Mouse (Mus musculus): Measurements from ENCODE around the gene Dnah8.
"Not testable (repeated sequence)": the region's sequence is repeated elsewhere in the genome, so short reads cannot be mapped to it uniquely, and the experiment has no call there.

Gene Dnah8

GRCm38 (mm10) chr17:30624132-30624531 lies at the start of gene Dnah8:
Gene Dnah8 (plus strand): TSS chr17:30624354.
- DNase-seq = not testable (repeated sequence)

DNA sequence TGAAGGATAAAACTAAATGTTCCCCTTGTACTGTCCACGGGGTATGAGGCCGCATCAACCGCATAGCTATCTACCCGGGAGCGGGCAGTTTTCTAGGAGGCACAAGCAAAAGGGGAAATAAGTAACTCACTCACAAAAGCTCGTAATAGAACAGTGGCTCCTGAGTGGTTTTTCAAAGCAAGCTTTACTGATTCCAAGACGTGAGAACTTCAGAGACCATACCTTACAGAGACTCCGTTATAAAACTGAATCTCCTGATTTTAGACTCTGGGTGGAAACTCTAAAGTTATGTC lies 49.4 kb upstream of the Dnah8 start:
- DNase-seq = no peak

DNA sequence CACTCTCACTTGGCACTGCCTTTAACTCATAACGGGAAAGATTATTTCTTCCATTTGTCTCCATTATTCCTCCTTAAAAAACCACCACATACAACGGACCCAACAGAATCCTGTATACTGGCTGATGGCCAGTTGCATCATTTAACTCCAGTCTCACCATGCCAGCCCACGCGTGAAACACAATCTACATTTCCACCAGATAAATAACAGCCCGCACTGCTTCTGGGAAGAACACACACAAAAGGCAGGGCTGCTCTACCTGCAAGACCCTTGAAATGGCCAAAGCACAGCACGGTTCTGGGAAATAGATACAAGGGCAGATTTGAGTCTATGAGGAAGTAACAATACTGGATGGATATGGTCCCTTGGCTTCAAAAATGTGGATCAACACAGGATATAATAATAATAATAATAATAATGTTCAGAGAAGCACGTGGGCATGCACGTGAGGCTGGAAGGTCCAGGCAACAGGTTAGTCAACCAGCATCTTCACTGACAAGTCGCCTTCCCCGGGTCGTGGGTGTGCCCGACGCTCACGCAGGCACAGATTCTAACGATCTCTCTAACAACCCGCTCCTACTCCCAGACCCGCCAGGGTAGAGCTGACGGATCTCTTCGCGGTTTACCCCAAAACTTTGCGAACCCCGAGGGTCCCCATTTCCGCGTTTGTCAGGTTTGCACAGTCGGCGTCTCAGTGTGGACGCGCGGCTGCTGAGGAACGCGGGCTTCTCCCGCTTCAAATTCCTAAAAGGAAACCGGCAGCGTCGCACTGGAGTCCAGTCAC lies 48.8 kb upstream of the Dnah8 start:
- peak; percentile 70 for DNase-seq

GRCm38 (mm10) chr17:30575941-30576773 lies 48.0 kb upstream of the Dnah8 start, which contains the start of gene Btbd9:
Gene Btbd9 (minus strand): TSS chr17:30576488.
- peak; percentile 97 for DNase-seq

DNA sequence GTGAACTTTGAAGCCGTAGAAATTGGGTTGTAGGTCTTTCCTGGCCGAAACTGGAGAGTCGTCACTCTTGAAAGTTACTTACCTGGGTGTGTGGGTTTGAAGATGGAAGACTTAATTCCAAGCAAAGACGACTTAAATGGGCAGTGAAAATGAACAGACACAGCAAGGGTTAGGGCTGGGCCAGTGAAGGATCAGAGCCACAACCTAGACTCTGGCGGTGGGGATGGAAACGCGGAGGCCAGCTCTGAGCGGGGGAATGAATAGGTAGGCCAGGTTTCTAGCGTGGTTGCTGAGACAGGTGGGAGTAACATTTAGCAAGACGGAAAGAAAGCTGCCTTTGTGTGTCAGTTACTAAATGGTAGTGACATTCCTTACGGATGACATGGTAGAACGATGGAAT lies 47.2 kb upstream of the Dnah8 start:
- no peak for DNase-seq

- no peak for DNase-seq
Measured at GRCm38 (mm10) chr17:30580781-30581180, 43.4 kb upstream of the Dnah8 start.

DNA sequence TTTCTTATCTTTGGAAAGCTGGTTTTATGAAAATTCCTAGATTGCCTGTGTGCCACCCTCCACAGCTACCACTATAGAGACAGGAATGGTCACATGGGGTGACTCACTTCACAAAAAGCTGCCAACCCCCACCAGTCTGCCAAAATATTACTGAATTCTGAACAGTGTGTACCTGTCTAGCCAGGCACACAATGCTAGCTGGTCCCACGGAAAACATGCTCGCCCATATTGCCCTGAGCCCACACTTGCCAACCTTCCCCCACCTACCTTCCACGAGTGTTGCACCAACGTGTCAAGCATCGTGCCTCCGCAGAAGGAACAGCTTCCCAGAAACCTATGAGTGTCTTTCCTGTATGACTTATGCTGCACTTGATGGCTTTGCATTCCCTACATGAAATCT lies 43.0 kb upstream of the Dnah8 start:
- DNase-seq = peak; percentile 56

DNA sequence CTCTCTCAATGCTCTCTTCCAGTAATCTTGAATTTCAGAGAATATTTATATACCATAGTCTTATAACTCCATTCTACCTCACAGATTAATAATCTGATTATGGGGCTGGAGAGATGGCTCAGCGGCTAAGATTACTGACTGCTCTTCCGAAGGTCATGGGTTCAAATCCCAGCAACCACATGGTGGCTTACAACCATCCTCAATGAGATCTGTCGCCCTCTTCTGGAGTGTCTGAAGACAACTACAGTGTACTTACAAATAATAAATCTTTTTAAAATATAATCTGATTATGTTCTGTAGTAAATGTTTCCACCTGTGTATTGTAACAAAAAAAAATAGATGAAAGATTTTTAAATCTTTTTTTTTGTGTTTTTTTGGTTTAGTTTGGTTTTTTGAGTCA lies 41.8 kb upstream of the Dnah8 start:
- no peak for DNase-seq

GRCm38 (mm10) chr17:30583258-30584001 lies 40.7 kb upstream of the Dnah8 start:
- no peak for DNase-seq

DNA sequence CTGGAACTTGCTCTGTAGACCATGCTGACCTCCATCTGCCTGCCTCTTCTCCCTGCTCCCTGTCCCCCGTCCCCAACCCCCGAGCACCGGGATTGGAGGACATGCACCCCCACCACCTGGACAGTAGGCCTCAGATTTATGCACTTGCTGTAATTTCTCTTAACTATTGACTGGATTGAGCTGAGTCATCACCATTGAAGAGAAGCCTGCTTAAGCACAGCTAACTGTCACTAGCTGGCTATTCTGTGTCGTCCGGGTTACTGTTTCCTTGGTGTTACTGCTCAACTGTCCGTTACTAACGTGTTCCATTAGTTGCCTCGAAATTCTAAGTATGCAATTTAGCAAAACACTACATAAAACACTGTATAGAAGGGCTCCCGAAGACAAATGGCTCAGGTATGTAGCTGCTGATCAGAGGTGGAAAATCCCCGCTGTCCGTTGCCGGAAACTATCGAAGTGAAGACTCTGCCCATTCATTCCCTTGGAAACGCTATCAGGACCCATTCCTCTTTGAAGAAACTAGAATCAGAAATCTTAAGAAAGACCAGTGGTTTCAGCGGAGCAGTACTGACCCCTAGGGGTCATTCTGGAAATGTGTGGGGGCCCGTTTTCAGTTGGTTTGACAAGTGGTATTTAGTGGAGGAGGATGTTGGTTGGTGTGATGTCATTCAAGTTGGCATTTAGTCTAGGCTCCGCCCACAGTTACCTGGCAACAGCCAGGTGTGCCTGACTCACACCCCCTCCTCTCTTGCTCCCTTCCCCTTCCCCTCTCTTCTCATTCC lies 33.5 kb upstream of the Dnah8 start:
- peak; percentile 57 for DNase-seq

DNA sequence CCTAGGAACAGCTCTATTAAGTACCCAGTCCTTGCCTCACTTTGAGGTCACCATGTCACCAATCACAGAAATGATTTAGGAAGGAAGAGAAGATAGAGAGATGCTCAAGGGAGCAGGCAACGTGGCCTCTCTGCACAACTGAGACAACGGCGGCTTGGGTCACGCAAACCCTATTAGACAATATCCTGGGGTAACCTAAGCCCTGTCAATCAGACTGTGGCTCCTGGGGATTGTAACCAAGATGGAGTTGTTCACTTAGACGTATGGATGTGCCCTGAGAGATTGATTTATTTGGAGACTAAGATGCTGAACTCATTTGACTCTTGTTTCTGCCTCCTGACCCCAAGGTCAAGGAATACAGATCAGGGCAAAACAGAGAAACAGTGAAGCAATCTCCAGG lies 29.7 kb upstream of the Dnah8 start:
- no peak for DNase-seq

GRCm38 (mm10) chr17:30594846-30595245 lies 29.3 kb upstream of the Dnah8 start:
- DNase-seq = no peak

- DNase-seq = no peak
Measured at GRCm38 (mm10) chr17:30597786-30598185, 26.4 kb upstream of the Dnah8 start.

DNA sequence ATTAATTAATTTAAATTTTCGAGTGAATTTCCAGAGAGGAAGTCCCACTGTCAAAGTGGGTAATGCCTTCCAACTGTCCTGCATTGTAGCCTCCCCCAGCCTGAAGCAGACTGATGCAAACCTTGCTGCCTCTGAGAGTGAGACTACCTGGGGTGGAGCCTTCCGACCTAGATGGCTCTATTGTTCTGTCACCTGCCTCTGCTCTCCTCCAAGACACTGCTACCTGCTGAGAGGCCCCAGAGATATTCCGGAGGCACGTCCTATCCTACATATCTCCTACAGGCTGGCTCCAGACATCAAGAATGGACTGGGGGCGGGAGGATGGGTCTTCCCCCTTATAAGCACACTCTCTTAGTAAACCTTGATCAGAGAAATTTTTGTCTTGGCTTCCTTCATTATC lies 25.9 kb upstream of the Dnah8 start:
- no peak for DNase-seq

DNA sequence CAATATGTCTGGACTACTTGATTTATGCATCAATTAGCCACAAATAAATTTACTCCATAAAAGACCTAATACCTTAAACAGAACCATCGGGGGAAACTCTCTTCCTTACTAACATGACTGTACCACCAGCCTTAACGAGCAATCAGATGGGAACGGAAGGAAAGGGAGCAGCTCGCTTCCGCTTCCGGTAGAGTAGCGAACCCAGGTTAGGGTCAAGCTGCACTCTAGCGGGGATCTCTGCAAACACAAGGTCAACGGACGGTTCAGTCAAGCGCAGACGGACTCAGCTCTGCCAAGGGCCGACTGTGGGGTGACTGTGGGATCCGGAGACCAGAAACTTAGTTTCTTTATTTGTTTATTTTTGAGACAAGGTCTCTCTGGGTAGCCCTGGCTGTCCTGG lies 22.0 kb upstream of the Dnah8 start:
- DNase-seq = no peak

DNA sequence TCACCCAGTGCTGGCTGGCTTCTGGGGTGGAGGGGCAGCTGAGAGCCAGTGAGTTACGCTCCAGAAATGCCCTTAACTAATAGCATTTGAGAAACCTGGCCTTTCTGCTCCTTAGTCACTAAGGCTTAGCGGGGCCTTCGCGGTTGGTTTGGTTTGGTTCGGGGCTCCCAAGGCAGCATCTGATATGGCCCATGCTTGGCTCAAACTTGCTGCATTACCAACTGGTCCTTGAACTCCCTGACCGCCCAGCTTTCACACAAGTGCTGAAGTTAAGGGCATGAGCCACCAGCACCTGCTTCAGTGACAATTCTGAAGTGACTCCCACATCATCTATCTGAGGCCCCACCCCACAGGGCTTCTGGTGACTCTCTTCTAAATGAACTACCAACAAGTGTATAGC lies 19.9 kb upstream of the Dnah8 start:
- no peak for DNase-seq

DNA sequence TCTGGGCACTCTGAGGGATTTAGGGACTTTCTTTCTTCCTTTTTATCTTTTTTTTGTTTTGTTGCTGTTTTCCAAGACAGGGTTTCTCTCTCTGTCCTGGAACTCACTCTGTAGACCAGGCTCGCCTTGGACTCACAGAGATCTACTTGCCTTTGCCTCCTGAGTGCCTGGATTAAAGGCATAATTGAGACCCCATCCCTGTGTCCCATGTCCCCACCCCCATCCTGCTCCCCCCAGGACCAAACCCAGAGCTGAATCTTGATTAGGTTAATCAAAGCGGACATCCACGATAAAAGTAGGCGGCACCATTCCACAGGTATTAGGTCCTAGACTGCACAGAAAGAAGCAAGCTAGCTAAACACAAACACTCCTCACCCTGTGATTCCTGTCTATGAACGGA lies 19.2 kb upstream of the Dnah8 start:
- no peak for DNase-seq

- no peak for DNase-seq
Measured at GRCm38 (mm10) chr17:30606206-30606605, 17.9 kb upstream of the Dnah8 start.

DNA sequence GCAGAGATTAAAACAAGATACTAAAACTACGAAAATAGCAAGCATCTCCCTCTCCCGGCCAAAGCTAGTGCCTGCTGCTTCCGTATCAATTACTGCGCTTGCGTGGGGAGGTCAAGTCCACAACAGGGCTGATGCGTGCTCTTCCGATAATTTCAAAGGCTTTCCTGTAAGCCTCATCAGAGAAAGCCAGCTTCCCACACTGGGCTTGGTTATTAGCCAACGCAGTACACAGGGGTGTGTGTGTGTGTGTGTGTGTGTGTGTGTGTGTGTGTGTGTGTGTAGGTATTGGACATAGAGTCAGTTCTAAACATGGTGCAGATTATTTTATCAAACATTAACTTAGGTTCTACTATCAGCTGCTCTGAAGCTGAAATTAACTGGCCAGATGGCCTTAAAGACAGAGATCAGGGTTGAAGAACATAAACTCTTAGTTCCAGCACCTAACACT lies 17.5 kb upstream of the Dnah8 start:
- no peak for DNase-seq

DNA sequence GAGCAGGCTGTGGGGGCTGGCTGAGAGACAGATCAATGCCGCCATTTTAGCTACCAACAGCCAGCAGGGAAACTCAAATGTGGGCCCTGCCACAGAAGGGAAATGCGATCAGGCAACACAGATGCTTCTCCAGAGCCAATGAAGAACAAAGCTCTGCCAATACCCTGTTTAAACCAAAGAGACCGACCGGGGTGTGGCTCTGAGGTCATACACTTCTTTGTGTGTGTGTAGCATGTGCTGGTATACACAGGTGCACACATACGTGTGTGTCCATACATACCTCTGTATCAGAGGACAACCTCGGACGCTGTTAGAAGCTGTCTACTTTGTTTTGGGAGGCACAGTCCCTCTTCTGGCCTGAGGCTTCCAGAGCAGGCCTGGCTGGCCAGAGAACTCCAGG lies 16.8 kb upstream of the Dnah8 start:
- DNase-seq = no peak

GRCm38 (mm10) chr17:30607909-30608495 lies 16.2 kb upstream of the Dnah8 start:
- DNase-seq = no peak

- peak; percentile 29 for DNase-seq
Measured at GRCm38 (mm10) chr17:30609305-30609979, 14.7 kb upstream of the Dnah8 start.
